8 mouse cellular contexts compared by ENCODE assay signal in the genomic region with DNA sequence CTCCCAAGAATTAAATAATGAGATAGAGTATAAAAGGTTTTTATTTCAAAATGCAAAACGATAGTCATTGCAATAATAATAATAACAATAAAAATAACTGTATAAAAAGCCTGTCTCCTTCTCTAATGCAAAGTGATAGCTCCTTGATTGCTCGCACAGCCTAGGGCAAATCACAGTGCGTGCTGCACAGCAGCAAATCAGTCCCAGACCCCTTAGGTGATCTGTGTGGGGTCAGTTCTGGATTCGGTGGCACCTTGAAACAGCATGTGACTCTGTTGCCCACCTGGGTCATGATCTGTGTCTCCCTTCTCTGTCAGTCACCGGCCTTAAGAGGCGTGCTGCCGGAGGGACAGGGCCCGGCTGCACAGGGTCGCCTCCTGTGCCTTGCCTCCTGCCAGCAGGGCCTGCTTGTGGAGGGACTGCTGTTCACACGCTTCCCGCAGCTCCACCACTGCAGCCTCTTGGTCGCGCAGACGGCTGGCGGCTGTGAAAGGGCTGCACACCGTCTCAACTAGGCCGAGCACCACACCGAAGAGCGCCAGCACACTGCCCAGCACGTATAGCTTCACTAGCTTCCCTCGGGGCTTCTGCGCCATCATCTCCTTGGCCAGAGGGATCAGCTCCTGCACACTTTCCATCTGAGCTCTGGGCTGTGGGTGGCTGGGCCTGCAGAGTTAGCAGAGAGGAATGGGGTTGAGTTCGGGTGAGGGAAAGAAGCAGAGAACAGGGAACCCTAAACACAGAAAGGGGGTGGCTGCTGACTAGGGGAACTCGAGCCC. TPM values are rescaled to one million over a fixed set of nuclear protein-coding genes. Genes with fewer than 3 reads are reported as not detected.
DNase-seq lines count a peak whose midpoint lies in the region; ATAC-seq and TF ChIP-seq lines count a peak whose summit lies in the region.

No protein-coding gene starts in this region.

- no peaks in the 10 kb centered on the region for H3K27me3 ChIP-seq in forebrain, postnatal 0 days (ENCODE audit: insufficient read depth, low read length)
- no peaks in the 10 kb centered on the region for H3K27me3 ChIP-seq in intestine, embryonic 16.5 days (replicated peaks; ENCODE audit: control insufficient read depth, insufficient read depth, low read length)
- H3K27me3 ChIP-seq in liver, embryonic 12.5 days (replicated peaks) = no peaks in the 10 kb centered on the region
- no peaks in the 10 kb centered on the region for H3K27me3 ChIP-seq in neural tube, embryonic 11.5 days (ENCODE audit: control insufficient read depth, insufficient read depth, low read length)

- peak overlapping the region; percentile 67 for H3K27ac ChIP-seq in forebrain, postnatal 0 days (ENCODE audit: low read depth, low read length)
- H3K27ac ChIP-seq in intestine, embryonic 16.5 days (ENCODE audit: low read length) = peak overlapping the region; percentile 77
- peak overlapping the region; percentile 71 for H3K27ac ChIP-seq in liver, embryonic 12.5 days
- H3K27ac ChIP-seq in neural tube, embryonic 11.5 days (ENCODE audit: low read depth, low read length) = 0 out of 2 replicates have a peak overlapping the region, but pooled peaks have one; percentile 35

- TF ChIP-seq CTCF in lung, adult 2 months (IDR thresholded peaks at IDR 0.05; ENCODE audit: insufficient read depth, low read length) = no peak
- no peak for TF ChIP-seq CTCF in forebrain, postnatal 0 days (IDR thresholded peaks at IDR 0.05; ENCODE audit: low read depth)

- no peaks in the 10 kb centered on the region for H3K9me3 ChIP-seq in forebrain, postnatal 0 days (ENCODE audit: low read length)
- no peaks in the 10 kb centered on the region for H3K9me3 ChIP-seq in intestine, embryonic 16.5 days (ENCODE audit: control insufficient read depth, low read length)
- no peaks in the 10 kb centered on the region for H3K9me3 ChIP-seq in liver, embryonic 12.5 days (replicated peaks)
- no peaks in the 10 kb centered on the region for H3K9me3 ChIP-seq in neural tube, embryonic 11.5 days (ENCODE audit: control insufficient read depth, low read length)

- H3K4me3 ChIP-seq in lung, adult 2 months (replicated peaks; ENCODE audit: extremely low read depth, low read depth, low read length) = peak overlapping the region; percentile 69
- peak overlapping the region; percentile 19; the same call in 1 of the 2 replicates for H3K4me3 ChIP-seq in forebrain, postnatal 0 days (ENCODE audit: low read depth, low read length)
- peak overlapping the region; percentile 48 for H3K4me3 ChIP-seq in intestine, embryonic 16.5 days (ENCODE audit: low read length)
- peak overlapping the region; percentile 45 for H3K4me3 ChIP-seq in liver, embryonic 12.5 days
- peak overlapping the region; percentile 36 for H3K4me3 ChIP-seq in neural tube, embryonic 11.5 days (ENCODE audit: low read depth, low read length)

- peak; percentile 53 for ATAC-seq in forebrain, postnatal 0 days
- ATAC-seq in intestine, embryonic 16.5 days = peak; percentile 66
- peak; percentile 9 for ATAC-seq in liver, embryonic 12.5 days
- peak; percentile 69 for ATAC-seq in neural tube, embryonic 11.5 days (ENCODE audit: insufficient read depth, low FRiP score, low TSS enrichment)

- 48% methylated on average over 24 of the region's 24 CpGs for WGBS in lung, adult 2 months
- whole genome bisulfite sequencing in forebrain, postnatal 0 days = 18% methylated on average over 24 of the region's 24 CpGs
- 22% methylated on average over 24 of the region's 24 CpGs for WGBS in intestine, embryonic 16.5 days
- 31% methylated on average over 24 of the region's 24 CpGs for WGBS in liver, embryonic 12.5 days (ENCODE audit: insufficient replicate concordance)
- WGBS in neural tube, embryonic 11.5 days = 10% methylated on average over 24 of the region's 24 CpGs

- no peaks in the 10 kb centered on the region for H3K36me3 ChIP-seq in forebrain, postnatal 0 days (ENCODE audit: insufficient read depth)
- H3K36me3 ChIP-seq in intestine, embryonic 16.5 days (ENCODE audit: control insufficient read depth, insufficient read depth, low read length) = no peaks in the 10 kb centered on the region
- H3K36me3 ChIP-seq in liver, embryonic 12.5 days = no peaks in the 10 kb centered on the region
- no peaks in the 10 kb centered on the region for H3K36me3 ChIP-seq in neural tube, embryonic 11.5 days (ENCODE audit: control insufficient read depth, insufficient read depth, low read length)

- DNase-seq in lung, adult 2 months = no peak
- DNase-seq in lung, adult 18-20 months = no peak
- DNase-seq in cerebellum, adult 8-10 months = peak; percentile 33
- DNase-seq in forebrain, postnatal 0 days = peak; percentile 32
- peak; percentile 57 for DNase-seq in neural tube, embryonic 11.5 days (ENCODE audit: low spot score)
- DNase-seq in urinary bladder, postnatal 36 days (ENCODE audit: low spot score in 2 of 2) = no peak

- peak overlapping the region; percentile 41; the same call in 1 of the 2 replicates for H3K9ac ChIP-seq in forebrain, postnatal 0 days
- peak overlapping the region; percentile 72 for H3K9ac ChIP-seq in intestine, embryonic 16.5 days (ENCODE audit: low read depth, low read length)
- peak overlapping the region; percentile 53 for H3K9ac ChIP-seq in liver, embryonic 12.5 days
- peak overlapping the region; percentile 60 for H3K9ac ChIP-seq in neural tube, embryonic 11.5 days (ENCODE audit: low read length)

- H3K4me1 ChIP-seq in lung, adult 2 months (ENCODE audit: control insufficient read depth, insufficient read depth, low read length) = no peaks in the 10 kb centered on the region; the same call in 1 of the 2 replicates
- H3K4me1 ChIP-seq in forebrain, postnatal 0 days (ENCODE audit: insufficient read depth) = peaks cover 3% of the 10 kb centered on the region; the same call in 1 of the 2 replicates
- peaks cover 11% of the 10 kb centered on the region; the same call in 1 of the 2 replicates for H3K4me1 ChIP-seq in intestine, embryonic 16.5 days (ENCODE audit: control insufficient read depth, insufficient read depth, low read length)
- H3K4me1 ChIP-seq in liver, embryonic 12.5 days = peaks cover 9% of the 10 kb centered on the region; the same call in 1 of the 2 replicates
- peaks cover 8% of the 10 kb centered on the region; the same call in 1 of the 2 replicates for H3K4me1 ChIP-seq in neural tube, embryonic 11.5 days (ENCODE audit: control insufficient read depth, insufficient read depth, low read length)

- no peak; the same call in 1 of the 2 replicates for TF ChIP-seq POLR2A in lung, adult 2 months (IDR thresholded peaks at IDR 0.05; ENCODE audit: borderline replicate concordance, extremely low read depth, low read depth, low read length)

- H3K4me2 ChIP-seq in forebrain, postnatal 0 days (ENCODE audit: low read depth) = peak overlapping the region; percentile 46
- peak overlapping the region; percentile 77 for H3K4me2 ChIP-seq in intestine, embryonic 16.5 days (ENCODE audit: low read depth, low read length)
- H3K4me2 ChIP-seq in liver, embryonic 12.5 days = peak overlapping the region; percentile 58
- peak overlapping the region; percentile 72 for H3K4me2 ChIP-seq in neural tube, embryonic 11.5 days (ENCODE audit: low read depth)

RNA-seq across cellular contexts. Expression of gene G0s2, which starts 0.7 kb away (rescaled TPM):
- 180 and 265 TPM in 2 replicates for polyA plus RNA-seq in lung, adult 2 months (2012; rRNA removed)
- 5.7 and 11.0 TPM in 2 replicates for total RNA-seq in forebrain, postnatal 0 days (2014; rRNA removed)
- 4.7 and 5.0 TPM in 2 replicates for polyA plus RNA-seq in forebrain, postnatal 0 days (2015; fragmentation: Nextera tagmentation; extraction: Ambion mirVana)
- polyA plus RNA-seq in intestine, embryonic 16.5 days (2015; fragmentation: Nextera tagmentation; extraction: Ambion mirVana) = 20.0 and 25.1 TPM in 2 replicates
- polyA plus RNA-seq in liver, embryonic 12.5 days (2016; fragmentation: Nextera tagmentation; extraction: Ambion mirVana) = 23.8 and 27.0 TPM in 2 replicates
- 7.4 and 7.9 TPM in 2 replicates for polyA plus RNA-seq in neural tube, embryonic 11.5 days (2014; fragmentation: Nextera tagmentation; extraction: Ambion mirVana)

RNA-seq across cellular contexts. Expression of gene Hsd11b1, which starts 8.5 kb away (rescaled TPM):
- 211 and 245 TPM in 2 replicates for polyA plus RNA-seq in lung, adult 2 months (2012; rRNA removed)
- total RNA-seq in forebrain, postnatal 0 days (2014; rRNA removed) = 1.8 TPM in 2 replicates
- 2.0 and 2.1 TPM in 2 replicates for polyA plus RNA-seq in forebrain, postnatal 0 days (2015; fragmentation: Nextera tagmentation; extraction: Ambion mirVana)
- polyA plus RNA-seq in intestine, embryonic 16.5 days (2015; fragmentation: Nextera tagmentation; extraction: Ambion mirVana) = 0.91 and 1.2 TPM in 2 replicates
- polyA plus RNA-seq in liver, embryonic 12.5 days (2016; fragmentation: Nextera tagmentation; extraction: Ambion mirVana) = 0.89 and 1.2 TPM in 2 replicates
- polyA plus RNA-seq in neural tube, embryonic 11.5 days (2014; fragmentation: Nextera tagmentation; extraction: Ambion mirVana) = not detected in 2 replicates

Comparison
In these comparisons a context has a peak if more than half of its experiments do, and no peak if none do; other contexts are left out.
1. DNase-seq: peak in cerebellum, adult 8-10 months (single experiment), forebrain, postnatal 0 days (single experiment) and neural tube, embryonic 11.5 days (single experiment); none in lung, adult 2 months (single experiment), lung, adult 18-20 months (0 of 2) and urinary bladder, postnatal 36 days (0 of 2).
2. H3K4me3 ChIP-seq: peak in every context shown above with its lines; median percentile 69 in lung, adult 2 months; 48 in intestine, embryonic 16.5 days; 45 in liver, embryonic 12.5 days; 36 in neural tube, embryonic 11.5 days; 19 in forebrain, postnatal 0 days.
3. ATAC-seq: peak in every context shown above with its lines; median percentile 69 in neural tube, embryonic 11.5 days; 66 in intestine, embryonic 16.5 days; 53 in forebrain, postnatal 0 days; 9 in liver, embryonic 12.5 days.
4. RNA of gene Hsd11b1, which starts 8.5 kb away (polyA plus RNA-seq): 211 to 245 TPM in lung, adult 2 months; 2.0 to 2.1 TPM in forebrain, postnatal 0 days, 0.91 to 1.2 TPM in intestine, embryonic 16.5 days, 0.89 to 1.2 TPM in liver, embryonic 12.5 days and not detected in neural tube, embryonic 11.5 days; every median in the first group is over 10 times any median in the second.
5. Peak in every context shown above with its lines, with median percentiles within 50 percentile points of each other: H3K27ac ChIP-seq, H3K4me2 ChIP-seq and H3K9ac ChIP-seq.